Mouse (Mus musculus): Measurements from ENCODE around the gene Gmip. TPM values are rescaled to one million over a fixed set of nuclear protein-coding genes. Genes with fewer than 3 reads are reported as not detected.
A peak's percentile ranks its signal among the peaks of the same experiment; 100 is the strongest.

Gmip gene
- polyA plus RNA-seq, 1 experiment from 2014 or later, result 16.5 TPM

DNA sequence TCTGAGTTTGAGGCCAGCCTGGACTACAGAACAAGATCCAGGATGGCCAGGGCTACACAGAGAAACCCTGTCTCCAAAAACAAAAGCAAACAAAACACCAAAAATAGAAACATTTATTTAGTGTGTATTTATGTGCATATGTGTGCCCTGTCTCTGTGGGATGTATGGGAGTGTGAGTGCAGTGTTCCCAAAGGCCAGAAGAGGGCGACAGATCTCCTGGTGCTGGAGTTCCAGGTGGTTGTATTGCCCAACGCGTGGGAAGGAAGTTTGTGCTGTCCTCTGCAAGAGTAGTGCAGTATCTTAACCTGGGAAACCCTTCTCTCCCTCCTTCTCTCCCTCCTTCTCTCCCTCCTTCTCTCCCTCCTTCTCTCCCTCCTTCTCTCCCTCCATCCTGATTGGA lies 41.4 kb downstream of the Gmip start:
- peak; percentile 16 for DNase-seq (ENCODE audit: low spot score)
- WGBS, result 46% methylated on average over 3 of the region's 3 CpGs
- H3K9me3 ChIP-seq, result no peaks in the 10 kb centered on the region

GRCm38 (mm10) chr8:69850926-69851506 lies 42.5 kb downstream of the Gmip start:
- no peaks in the 10 kb centered on the region for H3K9me3 ChIP-seq
- no peaks in the 10 kb centered on the region for H3K4me1 ChIP-seq (replicated peaks)
- H3K27ac ChIP-seq, result no peak overlapping the region
- peaks cover 51% of the 10 kb centered on the region for H3K36me3 ChIP-seq
- H3K4me3 ChIP-seq, result no peak overlapping the region
- DNase-seq (ENCODE audit: low spot score), result no peak
- WGBS, result 87% methylated on average over 7 of the region's 7 CpGs
- no peaks in the 10 kb centered on the region for H3K27me3 ChIP-seq (ENCODE audit: insufficient read depth, poor library complexity, severe bottlenecking)

More for the DNA sequence above, 41.4 kb downstream of the Gmip start:
- no peaks in the 10 kb centered on the region for H3K4me1 ChIP-seq (replicated peaks)
- H3K27ac ChIP-seq, result no peak overlapping the region
- H3K27me3 ChIP-seq (ENCODE audit: insufficient read depth, poor library complexity, severe bottlenecking), result no peaks in the 10 kb centered on the region
- peaks cover 48% of the 10 kb centered on the region for H3K36me3 ChIP-seq
- no peak overlapping the region for H3K4me3 ChIP-seq

- WGBS, result 92% methylated on average over 10 of the region's 10 CpGs
- H3K4me3 ChIP-seq, result no peak overlapping the region
Observed at GRCm38 (mm10) chr8:69853869-69854268, 45.4 kb downstream of the Gmip start.

DNA sequence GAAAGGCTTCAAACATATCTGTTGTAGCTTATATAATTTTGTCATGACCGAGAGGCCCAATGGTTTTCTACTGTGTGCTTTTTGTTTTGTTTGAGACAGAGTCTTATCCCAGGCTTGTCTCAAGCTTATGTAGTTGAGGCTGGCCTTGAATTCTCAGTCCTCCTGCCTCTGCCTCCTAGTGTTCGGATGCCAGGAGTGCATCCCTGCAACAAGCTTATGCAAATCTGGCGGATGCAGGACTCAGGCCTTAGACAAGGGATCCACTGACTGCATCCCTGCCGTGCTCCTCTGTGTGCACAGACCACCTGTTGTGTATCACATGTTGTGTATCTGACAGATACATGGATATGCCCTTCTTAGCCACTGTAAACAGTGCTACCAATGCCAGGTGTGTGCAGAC lies 52.3 kb downstream of the Gmip start:
- no peak overlapping the region for H3K27ac ChIP-seq
- H3K4me3 ChIP-seq, result no peak overlapping the region
- no peaks in the 10 kb centered on the region for H3K9me3 ChIP-seq
- H3K4me1 ChIP-seq (replicated peaks), result no peaks in the 10 kb centered on the region
- peaks cover 63% of the 10 kb centered on the region for H3K36me3 ChIP-seq
- WGBS, result 59% methylated on average over 4 of the region's 4 CpGs
- peak; percentile 11 for DNase-seq (ENCODE audit: low spot score)
- no peaks in the 10 kb centered on the region for H3K27me3 ChIP-seq (ENCODE audit: insufficient read depth, poor library complexity, severe bottlenecking)

More at GRCm38 (mm10) chr8:69853869-69854268, 45.4 kb downstream of the Gmip start:
- Histone ChIP-seq H3K9me3 (no peaks in the 10 kb centered on the region), H3K4me1 (replicated peaks) (no peaks in the 10 kb centered on the region), H3K27me3 (ENCODE audit: insufficient read depth, poor library complexity, severe bottlenecking) (no peaks in the 10 kb centered on the region), H3K36me3 (peaks cover 50% of the 10 kb centered on the region), H3K27ac (no peak overlapping the region)
- DNase-seq (ENCODE audit: low spot score), result no peak

- Histone ChIP-seq H3K4me3 (no peak overlapping the region), H3K27me3 (ENCODE audit: insufficient read depth, poor library complexity, severe bottlenecking) (no peaks in the 10 kb centered on the region), H3K27ac (no peak overlapping the region), H3K36me3 (peaks cover 66% of the 10 kb centered on the region), H3K9me3 (no peaks in the 10 kb centered on the region), H3K4me1 (replicated peaks) (no peaks in the 10 kb centered on the region)
- no peak for DNase-seq (ENCODE audit: low spot score)
- 62% methylated on average over 2 of the region's 2 CpGs for WGBS
Observed at GRCm38 (mm10) chr8:69861251-69861650, 52.8 kb downstream of the Gmip start.

DNA sequence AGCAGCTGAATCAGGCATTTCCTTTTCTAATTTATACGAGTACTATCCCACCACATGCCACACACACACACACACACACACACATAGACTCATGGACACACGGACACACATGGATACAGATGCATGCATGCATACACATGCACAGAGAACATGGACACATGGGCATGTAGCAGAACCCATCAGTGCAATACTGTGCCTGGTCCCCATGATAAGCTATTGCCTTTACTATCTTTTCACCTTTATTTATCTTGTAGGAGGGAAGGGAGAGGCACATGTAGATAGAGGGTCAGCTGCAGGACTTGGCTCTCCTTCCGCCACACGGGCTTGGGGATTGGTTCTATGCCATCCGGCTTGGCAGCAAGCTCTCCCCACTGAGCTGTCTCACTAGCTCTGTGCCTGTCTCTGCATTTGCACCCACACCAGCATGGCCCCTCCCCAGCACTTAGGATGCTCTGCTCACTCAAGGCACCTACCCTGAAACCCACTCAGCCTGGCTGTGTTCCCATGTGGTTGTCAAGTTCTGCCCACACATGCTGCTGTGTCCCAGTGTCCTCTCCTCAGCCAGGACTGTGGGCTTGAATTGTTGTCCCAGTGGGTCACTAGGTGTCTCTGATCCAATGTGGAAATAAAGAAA lies 55.0 kb downstream of the Gmip start:
- Histone ChIP-seq H3K36me3 (peaks cover 70% of the 10 kb centered on the region), H3K9me3 (no peaks in the 10 kb centered on the region), H3K27me3 (ENCODE audit: insufficient read depth, poor library complexity, severe bottlenecking) (no peaks in the 10 kb centered on the region), H3K27ac (no peak overlapping the region), H3K4me3 (no peak overlapping the region), H3K4me1 (replicated peaks) (no peaks in the 10 kb centered on the region)
- WGBS, result 87% methylated on average over 5 of the region's 5 CpGs
- DNase-seq (ENCODE audit: low spot score), result no peak

- Histone ChIP-seq H3K27ac (no peak overlapping the region), H3K27me3 (ENCODE audit: insufficient read depth, poor library complexity, severe bottlenecking) (no peaks in the 10 kb centered on the region), H3K4me1 (replicated peaks) (no peaks in the 10 kb centered on the region), H3K4me3 (no peak overlapping the region), H3K9me3 (no peaks in the 10 kb centered on the region), H3K36me3 (peaks cover 65% of the 10 kb centered on the region)
- DNase-seq (ENCODE audit: low spot score), result no peak
- 79% methylated on average over 5 of the region's 5 CpGs for WGBS
Observed at GRCm38 (mm10) chr8:69864180-69864579, 55.7 kb downstream of the Gmip start.

DNA sequence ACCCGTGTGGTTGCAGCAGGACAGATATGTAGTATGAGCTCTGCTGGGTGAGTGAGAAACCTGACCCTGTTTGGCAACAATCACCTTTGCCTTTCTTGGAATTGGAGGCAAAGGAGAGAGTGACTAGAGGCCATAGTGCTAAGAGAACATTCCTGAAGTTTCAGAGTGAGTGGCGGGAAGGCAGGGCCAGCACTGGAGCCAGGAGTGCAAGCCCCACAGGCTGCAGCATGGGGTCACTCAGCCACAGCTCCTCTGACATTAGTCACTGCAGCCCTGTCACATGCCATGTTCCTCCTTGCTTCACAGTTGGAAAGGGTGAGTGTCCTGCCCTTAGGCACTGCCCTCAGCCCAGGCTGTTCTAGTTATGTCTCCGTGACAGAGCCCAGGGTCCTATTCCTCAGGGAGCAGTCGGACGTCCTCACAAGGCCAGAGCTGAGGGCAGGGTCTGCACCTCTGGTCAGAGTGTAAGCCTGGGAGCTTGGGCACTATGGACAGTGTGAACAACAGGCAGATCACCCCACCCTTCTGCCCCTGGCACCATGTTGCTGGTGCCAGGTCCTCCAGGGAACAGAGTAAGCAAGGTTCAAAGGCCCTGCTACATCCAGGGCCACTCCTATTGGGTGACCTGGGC lies 59.3 kb downstream of the Gmip start:
- WGBS, result 65% methylated on average over 5 of the region's 5 CpGs

GRCm38 (mm10) chr8:69870003-69870765 lies 61.7 kb downstream of the Gmip start:
- no peak for DNase-seq (ENCODE audit: low spot score)
- Histone ChIP-seq H3K9me3 (no peaks in the 10 kb centered on the region), H3K36me3 (peaks cover 41% of the 10 kb centered on the region), H3K27ac (no peak overlapping the region), H3K4me3 (no peak overlapping the region), H3K4me1 (replicated peaks) (no peaks in the 10 kb centered on the region), H3K27me3 (ENCODE audit: insufficient read depth, poor library complexity, severe bottlenecking) (no peaks in the 10 kb centered on the region)
- WGBS, result 85% methylated on average over 11 of the region's 11 CpGs

More for the DNA sequence above, 59.3 kb downstream of the Gmip start:
- Histone ChIP-seq H3K4me3 (no peak overlapping the region), H3K4me1 (replicated peaks) (no peaks in the 10 kb centered on the region), H3K27ac (no peak overlapping the region), H3K9me3 (no peaks in the 10 kb centered on the region), H3K36me3 (peaks cover 60% of the 10 kb centered on the region), H3K27me3 (ENCODE audit: insufficient read depth, poor library complexity, severe bottlenecking) (no peaks in the 10 kb centered on the region)
- DNase-seq (ENCODE audit: low spot score), result no peak

- DNase-seq (ENCODE audit: low spot score), result no peak
- Histone ChIP-seq H3K4me1 (replicated peaks) (no peaks in the 10 kb centered on the region), H3K4me3 (no peak overlapping the region), H3K9me3 (no peaks in the 10 kb centered on the region), H3K27ac (no peak overlapping the region), H3K36me3 (peaks cover 34% of the 10 kb centered on the region), H3K27me3 (ENCODE audit: insufficient read depth, poor library complexity, severe bottlenecking) (peaks cover under 1% of the 10 kb centered on the region)
- 88% methylated on average over 6 of the region's 6 CpGs for WGBS
Observed at GRCm38 (mm10) chr8:69870907-69871306, 62.4 kb downstream of the Gmip start.

Measured in hindbrain, embryonic 10.5 days (tissue).